Mouse (Mus musculus) thymus, postnatal 36 days (tissue): ENCODE measurements around the gene Calhm2.
A peak's percentile ranks its signal among the peaks of the same experiment; 100 is the strongest.

Source experiments
- DNase-seq, 2 experiments: peaks; one replicate each; pipeline ENCODE4 v3.0.0; 2022; ENCODE audit warnings: mixed read lengths in 2 of 2

The Calhm2 gene

DNA sequence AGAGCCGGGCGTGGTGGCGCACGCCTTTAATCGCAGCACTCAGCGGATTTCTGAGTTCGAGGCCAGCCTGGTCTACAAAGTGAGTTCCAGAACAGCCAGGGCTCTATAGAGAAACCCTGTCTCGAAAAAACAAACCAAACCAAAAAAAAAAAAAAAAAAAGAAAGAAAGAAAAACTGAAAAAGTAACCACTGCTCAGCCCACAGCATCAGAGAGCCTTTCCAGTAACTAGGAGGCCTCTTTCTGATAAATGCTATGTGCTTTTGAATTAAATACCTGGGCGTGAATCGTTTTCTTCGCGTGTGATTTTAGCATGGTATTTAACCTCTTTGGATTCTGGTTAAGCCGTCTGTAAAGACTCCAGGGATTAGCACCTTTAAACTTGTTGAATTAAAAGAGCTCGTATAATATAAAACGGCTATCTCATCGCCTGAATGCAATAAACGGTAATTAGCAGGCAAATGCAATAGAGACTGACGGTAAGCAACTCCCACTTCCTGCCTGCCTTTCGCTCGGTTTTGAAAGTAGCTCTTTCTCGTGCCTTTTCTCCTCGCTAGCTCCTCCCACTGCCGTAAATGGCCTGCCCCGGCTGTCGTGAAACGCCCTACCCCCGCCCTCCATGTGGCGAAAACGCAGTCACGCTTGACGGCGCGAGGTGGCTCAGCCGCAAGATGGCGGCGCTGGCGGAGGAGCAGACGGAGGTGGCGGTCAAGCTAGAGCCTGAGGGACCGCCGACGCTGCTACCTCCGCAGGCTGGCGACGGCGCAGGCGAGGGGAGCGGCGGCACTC, 70.8 kb downstream of the Calhm2 start, which contains the start of gene Taf5:
TSS of gene Taf5 (plus strand) at position 651 of the 787 bp plus-strand sequence.
- DNase-seq, result peak; percentile 98

DNA sequence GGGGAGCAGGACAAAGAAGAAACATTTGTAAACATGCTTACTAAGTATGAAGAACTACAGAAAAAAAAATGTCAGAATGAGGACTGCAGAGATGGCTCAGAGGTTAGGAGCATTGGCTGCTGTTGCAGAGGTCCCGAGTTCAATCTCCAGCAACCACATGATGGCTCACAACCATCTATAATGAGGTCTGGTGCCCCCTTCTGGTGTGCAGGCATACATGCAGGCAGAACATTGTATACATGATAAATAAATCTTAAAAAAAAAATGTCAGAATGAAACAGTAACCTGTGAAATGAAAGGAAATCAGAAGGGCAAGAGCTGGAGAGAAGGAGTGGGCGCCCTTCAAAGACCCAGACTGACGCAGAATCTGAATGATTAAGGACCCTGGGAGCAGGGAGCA, 72.2 kb downstream of the Calhm2 start:
- DNase-seq, result no peak

DNA sequence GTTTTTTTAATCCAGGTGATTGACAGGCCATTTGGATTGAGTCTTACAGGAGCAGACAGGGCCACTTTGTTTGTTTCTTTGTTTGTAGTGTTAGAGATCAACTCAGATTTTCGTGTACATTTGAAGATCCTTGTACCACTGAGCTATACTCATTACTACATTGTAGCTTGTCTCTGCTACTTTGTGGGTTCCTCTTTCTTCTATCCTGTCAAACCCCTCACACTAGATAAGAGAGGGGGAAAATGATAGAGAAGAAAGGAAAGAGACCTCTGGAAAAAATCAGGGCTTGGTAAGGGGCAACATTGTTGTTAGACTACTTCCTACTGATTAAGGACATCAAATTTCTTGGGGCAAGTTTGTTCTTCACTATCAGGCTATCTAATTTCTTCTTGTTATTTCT, 80.4 kb downstream of the Calhm2 start:
- no peak for DNase-seq
